Mouse (Mus musculus) hindlimb bud, embryonic 11.5 days (tissue): ENCODE measurements around the gene Lkaaear1.

Source experiments
- DNase-seq: peaks from one replicate; pipeline ENCODE4 v3.0.0-alpha.2; 2012; ENCODE audit warnings: low read depth, low spot score; ENCODE audit errors: extremely low spot score

Lkaaear1 gene

DNA sequence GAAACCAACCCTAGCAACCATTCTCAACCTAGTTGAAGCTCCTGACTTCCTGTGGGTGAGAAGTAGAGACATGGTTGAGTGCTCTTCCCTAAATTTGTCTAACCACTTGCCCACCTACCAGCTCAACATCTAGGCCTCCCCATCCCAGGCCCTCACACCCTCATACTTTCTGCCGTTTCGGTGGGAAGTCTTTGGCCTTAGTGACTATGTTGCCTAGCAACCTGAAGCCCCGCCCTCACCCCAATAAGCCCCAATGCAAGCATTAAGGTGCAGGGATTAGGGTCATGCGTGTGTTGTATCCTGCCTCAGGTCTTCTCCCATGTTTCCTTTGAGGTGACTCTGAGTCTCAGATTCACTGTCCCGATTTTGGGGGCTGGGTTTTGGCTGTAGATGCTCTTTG lies at the start of gene Lkaaear1:
TSS of gene Lkaaear1 (minus strand) at position 202 of the 400 bp plus-strand sequence.
- no peak for DNase-seq

DNA sequence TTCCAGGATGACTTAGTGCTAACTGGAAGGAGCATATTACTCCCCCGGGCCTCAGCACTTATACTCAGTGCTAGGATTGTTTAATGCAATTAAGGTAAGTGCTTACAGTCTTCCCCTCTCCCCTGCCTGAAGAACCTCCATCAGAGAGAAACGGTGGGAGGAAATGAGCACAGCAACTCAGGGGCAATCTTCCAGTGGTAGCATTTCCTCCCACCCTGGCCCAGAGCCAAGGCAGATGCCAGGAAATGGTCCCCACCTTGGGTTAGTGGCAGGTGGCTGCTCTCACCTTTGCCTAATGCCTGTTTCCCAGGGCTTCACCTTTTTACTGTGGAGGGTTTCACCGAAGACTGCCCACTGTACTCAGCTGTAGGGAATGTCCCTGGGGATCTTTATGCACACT lies 31.8 kb upstream of the Lkaaear1 start:
- DNase-seq = no peak

DNA sequence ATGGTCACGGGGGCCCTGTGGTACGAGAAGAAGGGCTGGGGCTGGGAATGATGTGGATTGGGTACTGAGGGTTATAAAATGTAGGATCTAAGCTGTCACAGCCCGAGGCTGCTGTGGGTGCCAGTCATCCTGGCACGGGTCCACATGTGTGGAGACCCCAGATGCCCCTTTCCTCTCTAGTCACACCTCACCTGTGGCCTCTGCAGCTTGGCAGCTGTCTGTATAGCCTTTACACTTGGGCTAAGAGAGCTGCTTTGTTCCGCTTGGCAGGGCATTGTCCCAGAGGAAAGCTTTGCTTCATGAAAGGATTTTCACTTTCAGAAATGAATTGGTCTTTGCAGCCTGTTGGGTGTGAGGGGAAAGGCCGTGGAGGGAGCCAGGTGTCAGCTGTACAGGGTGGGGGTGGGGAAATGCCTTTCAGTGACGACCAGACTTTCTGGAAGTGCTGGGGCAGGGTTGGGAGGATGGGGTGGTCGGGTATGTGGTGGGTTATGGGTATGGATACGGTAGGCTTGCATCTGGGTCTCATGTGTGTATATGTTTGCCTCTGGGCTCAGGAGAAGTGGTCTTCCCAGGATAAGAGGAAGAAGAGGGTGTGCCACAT lies 29.5 kb upstream of the Lkaaear1 start:
- no peak for DNase-seq

- DNase-seq = no peak
Observed at GRCm38 (mm10) chr2:181722213-181722612, 24.0 kb upstream of the Lkaaear1 start.

- DNase-seq = no peak
Observed at GRCm38 (mm10) chr2:181721200-181721599, 23.0 kb upstream of the Lkaaear1 start.

DNA sequence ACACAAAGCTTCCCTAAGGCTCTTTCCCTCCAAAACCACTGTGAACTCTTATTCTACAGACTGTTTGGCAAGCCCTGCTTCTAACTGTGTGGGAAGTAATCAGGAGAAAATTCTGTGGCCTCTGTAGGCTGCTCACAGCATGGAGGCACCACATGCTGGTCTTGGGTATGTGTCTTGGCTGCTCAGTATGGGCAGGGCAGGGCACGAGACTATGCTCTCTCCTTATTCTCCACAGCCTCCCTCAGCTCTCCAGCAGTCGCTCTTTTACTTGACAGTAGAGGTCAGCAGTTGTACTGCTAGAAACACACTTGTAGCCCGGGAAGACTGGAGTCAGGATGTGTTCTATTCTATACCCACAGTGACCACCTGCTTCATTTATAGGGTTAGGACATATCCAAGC lies 21.8 kb upstream of the Lkaaear1 start:
- no peak for DNase-seq

- DNase-seq = no peak
Observed at GRCm38 (mm10) chr2:181716991-181717390, 18.7 kb upstream of the Lkaaear1 start.

- no peak for DNase-seq
Observed at GRCm38 (mm10) chr2:181715382-181715781, 17.1 kb upstream of the Lkaaear1 start.

DNA sequence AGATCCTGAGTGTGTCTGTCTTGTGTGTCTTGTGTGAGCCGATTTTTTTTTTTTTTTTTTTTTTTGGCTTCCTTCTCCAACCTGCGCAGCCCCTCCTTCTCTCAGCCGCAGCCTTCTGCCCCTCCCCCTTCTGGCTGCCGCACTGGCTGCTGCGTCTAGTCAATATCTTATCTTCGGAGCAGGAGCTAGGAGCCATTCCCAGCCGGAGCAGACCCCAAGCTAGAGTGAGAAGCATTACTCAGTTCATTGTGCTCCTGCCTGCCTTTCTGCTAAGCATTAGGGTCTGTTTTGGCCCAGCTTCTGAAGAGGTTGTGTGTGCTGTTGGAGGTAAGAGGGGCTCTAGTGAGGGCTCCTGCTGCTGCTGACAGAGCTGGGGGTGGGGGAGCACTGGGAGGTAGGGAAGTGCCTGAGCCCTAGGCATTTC lies 16.7 kb upstream of the Lkaaear1 start, which contains the start of gene Oprl1:
TSS of gene Oprl1 (plus strand) at position 114 of the 424 bp plus-strand sequence.
- DNase-seq = no peak

DNA sequence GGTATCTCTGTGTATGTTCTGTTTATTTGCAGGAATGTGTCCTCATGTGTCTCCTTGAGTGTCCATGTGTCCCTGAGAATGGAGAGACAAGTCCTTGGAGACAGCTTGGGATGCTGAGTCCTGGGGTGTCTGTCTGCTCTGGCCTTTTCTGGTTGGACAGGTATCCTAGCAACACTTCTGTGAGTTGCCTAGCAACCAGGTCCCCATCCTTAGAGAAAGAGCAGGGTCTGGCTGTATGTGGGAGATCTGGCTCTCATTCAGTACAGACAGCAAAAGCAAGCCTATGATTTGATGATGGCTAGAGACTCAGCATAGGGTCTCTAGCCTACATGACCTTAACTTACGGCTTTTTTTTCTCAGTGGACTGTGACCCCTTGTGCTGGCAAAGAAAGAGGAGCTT lies 15.5 kb upstream of the Lkaaear1 start:
- no peak for DNase-seq

DNA sequence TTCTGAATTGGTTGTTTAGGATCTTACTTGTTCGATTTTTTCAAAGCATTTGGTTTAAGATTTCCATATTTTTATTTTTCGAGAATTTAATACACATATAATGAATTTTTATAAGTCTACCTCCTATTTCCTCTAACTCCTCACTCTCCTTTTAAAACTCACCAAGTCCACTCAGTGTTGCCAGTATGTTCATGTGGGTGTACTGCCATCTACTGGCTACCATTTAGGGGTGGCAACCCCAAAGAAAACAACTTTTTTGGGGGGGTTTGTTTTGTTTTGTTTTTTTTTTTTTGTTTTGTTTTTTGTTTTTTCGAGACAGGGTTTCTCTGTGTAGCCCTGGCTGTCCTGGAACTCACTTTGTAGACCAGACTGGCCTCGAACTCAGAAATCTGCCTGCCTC lies 8.4 kb upstream of the Lkaaear1 start:
- DNase-seq = no peak

DNA sequence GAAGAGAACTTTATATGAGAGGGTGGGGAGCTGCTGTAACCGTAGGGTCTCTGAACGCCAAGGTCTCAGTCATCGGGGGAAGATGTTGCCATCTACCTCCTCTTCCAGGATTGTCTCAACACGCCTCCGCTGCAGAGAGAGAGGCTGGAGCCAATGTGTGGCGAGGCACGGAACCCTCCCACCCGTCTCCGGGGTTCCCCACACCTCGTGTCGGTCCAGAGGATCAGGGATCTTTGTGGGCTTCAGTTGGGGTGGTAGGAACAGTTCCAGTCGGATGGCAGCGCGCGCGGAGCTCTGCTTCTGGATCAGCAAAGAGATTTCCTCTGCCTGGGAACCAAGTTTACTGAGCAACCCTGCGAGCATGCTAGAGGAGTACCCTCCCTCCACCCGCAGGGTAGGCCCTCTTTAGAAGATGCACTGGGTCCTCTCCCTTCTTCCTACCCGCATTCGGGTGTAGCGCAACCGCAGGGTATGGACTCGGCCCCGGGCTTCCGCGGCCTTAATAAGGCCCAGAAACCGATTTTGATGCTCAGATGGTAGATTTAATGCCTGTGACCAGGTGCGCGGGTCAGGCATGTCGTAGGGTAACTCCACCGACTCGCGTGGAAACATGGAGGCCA lies 1.3 kb downstream of the Lkaaear1 start:
- no peak for DNase-seq

DNA sequence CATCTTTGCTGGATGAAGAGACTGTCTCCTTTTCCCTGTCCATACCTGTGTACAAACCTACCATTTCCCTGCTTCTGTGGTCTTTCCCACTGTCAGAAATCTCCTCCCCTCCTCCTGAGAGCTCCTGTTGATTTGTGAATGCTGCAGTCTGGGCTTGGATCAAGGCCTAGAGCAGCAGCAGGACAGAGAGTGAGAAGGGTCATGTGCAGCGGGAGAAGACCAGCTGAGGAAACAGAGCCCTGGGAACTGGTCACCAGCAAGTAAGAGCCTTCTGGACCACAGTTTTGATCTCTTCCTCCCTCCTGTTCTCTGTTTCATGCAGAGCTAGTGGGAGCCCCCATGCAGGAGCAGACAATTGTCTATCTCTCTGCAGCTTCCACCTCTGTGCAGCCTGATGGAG lies 2.5 kb downstream of the Lkaaear1 start:
- no peak for DNase-seq

DNA sequence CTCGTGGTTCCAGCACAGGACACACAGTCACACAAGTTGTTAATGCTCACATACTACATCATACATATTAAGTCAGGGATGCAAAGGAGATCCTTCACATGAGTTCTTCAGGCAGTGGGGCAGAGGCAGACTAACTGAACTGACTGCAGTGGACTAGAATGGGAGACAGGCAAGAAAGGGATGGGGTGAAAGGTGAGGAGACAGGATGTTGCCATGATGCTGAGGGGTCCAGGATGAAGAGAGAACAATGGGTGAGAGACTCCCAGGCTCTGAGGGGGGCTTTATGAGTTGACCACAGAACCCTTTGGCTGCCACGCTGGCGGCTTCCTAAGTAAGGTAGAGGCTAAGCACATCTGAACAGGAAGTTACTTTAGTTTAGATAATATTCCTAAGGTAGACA lies 3.7 kb downstream of the Lkaaear1 start:
- no peak for DNase-seq

DNA sequence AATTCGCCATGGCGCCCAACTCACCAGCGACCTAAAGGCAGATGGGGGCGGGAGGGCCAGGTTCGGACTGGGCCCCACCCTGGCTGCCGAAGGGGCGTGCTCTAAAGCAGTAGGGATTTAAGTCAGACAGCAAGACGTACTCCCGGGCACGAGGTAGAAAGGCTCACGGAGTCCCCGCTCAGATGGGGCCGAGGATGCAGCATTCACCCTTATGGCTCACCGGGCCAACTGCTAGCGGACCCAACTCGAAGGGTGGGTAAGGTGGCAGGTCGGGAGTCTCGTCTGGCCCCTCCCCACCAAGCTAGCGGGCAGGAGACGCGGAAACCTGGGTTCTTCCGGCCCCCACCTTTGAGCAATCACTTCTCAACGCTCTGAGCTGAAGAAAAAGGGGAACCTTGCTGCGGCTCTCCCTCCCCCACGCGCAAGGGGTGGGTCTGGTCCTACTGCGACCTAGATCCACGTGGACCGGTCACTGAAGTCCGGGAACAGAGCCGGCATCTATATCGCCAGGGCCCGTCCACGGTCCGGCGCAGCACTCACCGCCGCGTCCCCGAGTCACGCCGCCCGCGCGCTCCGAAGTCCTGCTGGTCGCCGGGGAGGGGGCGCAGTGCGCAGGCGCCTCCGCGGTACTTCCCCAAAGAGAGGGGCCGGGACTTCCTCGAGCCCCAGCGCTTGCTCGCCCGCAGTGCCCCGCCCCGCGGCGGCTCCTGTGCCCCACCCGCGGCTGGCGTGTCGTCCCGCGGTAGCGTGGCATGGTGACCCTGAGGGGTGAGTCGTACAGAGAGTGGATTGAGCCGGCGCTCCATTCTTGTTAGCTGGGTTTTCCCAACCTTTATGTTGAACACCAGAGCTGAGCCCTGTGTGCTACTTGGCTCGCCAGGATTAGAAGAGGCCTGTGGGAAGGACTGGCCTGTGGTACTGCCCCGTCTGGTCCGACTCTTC lies 4.6 kb downstream of the Lkaaear1 start, which contains the start of gene Rgs19:
TSS of gene Rgs19 (minus strand) at position 639 of the 942 bp plus-strand sequence.
- no peak for DNase-seq

DNA sequence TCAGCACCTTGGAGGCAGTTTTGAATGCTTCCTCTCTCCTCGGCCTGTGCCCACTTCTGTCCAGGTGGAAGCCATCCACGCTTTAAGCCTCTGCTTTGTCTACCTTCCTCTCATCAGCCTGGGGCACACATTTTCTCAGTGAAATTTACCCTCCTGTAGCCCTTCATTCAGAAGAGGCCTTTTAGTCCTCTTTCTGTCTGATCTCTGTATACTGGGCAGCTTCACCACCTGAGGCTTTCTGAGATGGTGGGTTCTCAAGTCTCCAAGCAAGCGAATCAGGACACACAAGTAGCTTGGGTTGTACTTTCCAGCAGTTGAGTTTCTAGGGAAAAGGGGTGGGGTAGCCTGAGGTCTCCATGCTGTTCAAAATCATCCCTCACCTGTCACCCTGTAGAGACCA lies 5.9 kb downstream of the Lkaaear1 start:
- no peak for DNase-seq

DNA sequence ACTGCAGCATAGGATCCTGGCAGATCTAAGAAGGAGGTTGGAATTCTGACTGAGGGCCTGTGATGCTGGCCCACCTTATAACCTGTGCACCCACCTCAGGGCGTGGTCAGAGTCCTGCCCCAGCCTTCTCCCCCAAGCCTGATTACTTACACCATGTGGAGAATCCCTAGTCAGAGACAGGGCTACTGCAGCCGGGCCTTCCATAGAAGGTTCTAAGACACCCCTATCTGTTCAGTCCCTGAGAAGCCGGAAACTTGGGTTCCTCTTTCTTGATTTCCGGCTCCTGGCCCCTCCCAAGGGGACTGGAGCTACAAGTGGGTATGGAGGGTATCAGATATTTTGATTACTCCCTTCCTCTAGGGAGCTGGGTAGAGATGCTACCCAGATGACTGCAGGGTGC lies 6.7 kb downstream of the Lkaaear1 start:
- no peak for DNase-seq

DNA sequence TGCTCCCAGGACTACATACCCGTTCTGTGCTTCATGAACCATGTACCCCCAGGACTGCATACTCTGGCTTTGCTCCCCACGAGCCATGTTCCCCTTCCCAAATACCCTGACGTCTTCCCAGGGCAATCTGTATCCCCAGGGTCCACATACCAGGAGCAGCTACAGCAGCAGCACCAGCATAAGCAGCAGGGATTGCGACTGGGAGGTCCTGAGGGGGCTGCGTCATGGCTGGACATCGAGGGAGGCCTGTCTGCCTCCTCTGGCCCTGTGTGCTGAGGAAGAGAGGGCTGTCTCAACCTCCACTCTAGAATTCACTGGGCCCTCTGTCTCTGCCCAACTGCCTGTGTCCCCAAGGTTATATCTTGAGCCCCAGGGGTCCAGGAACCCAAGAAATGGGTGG lies 7.2 kb downstream of the Lkaaear1 start:
- DNase-seq = no peak

DNA sequence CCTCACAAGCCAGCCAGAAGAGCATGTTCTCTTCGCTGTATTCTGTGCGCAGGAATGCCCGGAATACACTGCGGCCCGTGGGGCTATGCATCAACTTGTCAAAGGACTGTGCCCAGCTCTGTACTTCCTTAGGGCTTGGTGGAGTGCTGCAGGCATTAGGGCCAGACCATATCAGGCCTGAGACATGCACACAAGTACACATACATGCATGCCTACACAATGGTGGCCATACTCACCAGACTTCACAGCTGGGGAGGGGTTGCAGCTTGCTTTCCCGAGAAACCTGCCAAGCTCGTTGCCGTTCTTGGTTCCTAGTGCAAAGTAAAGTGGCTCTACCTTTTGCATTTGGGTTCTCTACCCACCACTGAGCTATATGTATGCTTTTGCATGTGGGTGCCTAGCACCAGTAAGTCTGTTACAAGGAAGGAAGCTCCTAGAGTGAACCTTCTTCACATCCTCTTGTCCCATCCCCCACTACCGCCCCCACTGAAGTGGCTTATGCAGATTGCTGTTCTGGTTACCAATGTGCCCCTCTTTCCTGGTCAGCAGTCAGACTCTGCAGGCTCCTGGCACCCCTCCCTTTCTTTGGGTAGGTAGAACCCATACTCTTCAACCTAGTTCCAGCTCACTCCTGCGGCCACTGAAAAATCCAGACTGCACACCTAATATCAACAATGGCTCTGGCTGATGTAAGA lies 8.6 kb downstream of the Lkaaear1 start:
- no peak for DNase-seq

- DNase-seq = no peak
Observed at GRCm38 (mm10) chr2:181687586-181687985, 10.7 kb downstream of the Lkaaear1 start.

- no peak for DNase-seq
Observed at GRCm38 (mm10) chr2:181685686-181686085, 12.6 kb downstream of the Lkaaear1 start.
